Mouse (Mus musculus): ENCODE data around the gene H2afj.

DNA sequence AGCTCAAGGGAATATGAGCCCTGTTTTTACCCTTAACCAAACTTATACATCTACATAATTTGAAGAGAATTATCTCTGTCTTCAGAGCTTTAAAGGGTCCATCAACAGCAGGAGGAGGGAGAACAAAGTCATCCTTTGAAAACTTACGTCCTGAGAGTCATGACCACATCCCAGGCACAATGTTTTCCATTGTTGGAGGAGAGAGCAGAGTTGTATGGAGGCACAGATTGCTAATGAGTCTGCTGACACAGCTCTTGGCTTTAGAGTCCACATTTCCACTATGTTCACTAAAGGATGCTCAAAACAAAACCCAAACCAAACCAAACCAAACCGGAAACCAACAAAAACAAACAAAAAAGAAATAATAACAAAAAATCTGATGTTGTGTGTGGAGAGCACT is 36.9 kb downstream of the H2afj start:
- TF ChIP-seq CTCF (IDR thresholded peaks at IDR 0.05; ENCODE audit: borderline replicate concordance, control insufficient read depth, extremely low read depth, insufficient read depth, low read length, poor library complexity) (no peak), POLR2A (IDR thresholded peaks at IDR 0.05; ENCODE audit: control insufficient read depth, extremely low read depth, insufficient read depth, low read length, poor library complexity) (no peak)

Measured in thymus, adult 2 months (tissue).